Mouse (Mus musculus): ENCODE results near the gene Fermt3. TPM values are rescaled to one million over a fixed set of nuclear protein-coding genes. Genes with fewer than 3 reads are reported as not detected.

Fermt3 gene
- polyA plus RNA-seq, 1 experiment = 48.3 TPM

DNA sequence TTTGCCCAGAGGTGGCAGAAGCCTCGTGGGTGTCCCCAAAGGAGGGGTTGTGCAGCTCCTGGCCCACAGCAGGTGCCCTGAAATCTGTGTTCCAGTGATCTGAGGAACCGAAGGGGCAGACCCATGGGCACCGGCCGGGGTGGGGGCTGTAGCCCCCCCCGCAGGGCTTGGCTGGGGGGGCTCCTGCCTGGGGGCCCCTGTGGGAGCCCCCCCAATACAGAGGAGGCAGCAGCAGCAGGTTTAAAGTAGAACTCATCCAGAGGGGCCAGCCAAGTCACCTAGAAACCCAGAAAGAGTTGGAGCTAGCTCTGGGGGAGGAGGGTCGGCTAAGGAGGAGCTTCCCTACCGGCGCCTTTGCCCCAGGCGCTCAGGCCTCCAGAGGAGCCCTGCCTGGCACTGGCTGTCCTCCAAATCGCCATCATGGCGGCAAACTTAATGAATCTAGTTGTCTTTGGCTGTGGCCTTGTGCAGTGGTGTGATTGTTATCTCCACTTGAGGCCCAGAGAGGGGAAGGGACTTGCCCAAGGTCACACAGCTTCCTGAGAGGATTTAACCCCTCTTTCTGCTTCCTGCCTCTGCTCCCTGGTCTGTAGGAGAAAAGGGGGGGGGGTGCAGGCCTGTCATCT lies 48.7 kb downstream of the Fermt3 start:
- Histone ChIP-seq H3K4me1 (ENCODE audit: control insufficient read depth) (peaks cover 84% of the 10 kb centered on the region), H3K36me3 (ENCODE audit: control insufficient read depth) (no peaks in the 10 kb centered on the region; the same call in 1 of the 2 replicates), H3K9me3 (ENCODE audit: control insufficient read depth, low read length) (no peaks in the 10 kb centered on the region), H3K27me3 (ENCODE audit: control insufficient read depth) (peaks cover 20% of the 10 kb centered on the region), H3K4me3 (replicated peaks) (peak overlapping the region; percentile 70)
- TF ChIP-seq TAL1 (IDR thresholded peaks at IDR 0.05; ENCODE audit: low read length) (no peak), GATA1 (IDR thresholded peaks at IDR 0.05; ENCODE audit: low read length) (no peak)

DNA sequence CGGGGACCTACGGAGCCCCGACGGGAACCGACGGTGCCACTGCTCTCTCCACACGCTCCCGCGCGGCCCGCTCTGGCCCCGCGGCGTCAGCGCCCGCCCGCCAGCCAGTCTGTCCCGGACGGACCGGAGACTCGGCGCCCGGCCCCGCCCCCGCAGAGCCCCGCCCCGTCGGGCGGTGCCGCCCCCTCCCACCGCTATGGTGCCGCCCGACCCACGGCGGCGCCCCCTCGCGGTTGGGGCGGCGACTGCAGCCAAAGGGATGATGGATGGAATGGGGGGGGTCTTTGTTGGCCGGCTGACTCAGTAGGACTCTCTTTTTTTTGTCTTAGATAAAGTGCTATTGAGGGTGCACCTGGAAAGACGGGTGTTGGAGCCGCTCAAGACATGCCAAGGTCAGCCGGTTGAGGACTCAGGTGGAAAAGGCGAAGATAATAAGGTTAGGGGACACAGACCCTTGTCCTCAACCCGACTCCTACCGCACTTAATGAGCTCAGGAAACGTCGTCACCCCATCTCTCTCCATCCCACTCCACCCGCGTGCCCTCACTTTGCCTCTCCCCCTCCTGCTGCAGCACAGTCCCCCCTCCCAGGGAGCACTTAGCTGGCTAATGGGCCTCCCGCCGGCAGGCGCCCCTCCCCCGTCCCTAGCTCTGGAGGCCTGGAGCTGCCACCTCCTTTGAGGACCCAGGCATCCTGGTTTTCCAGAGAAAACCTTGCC lies 49.4 kb downstream of the Fermt3 start:
- TF ChIP-seq GATA1 (IDR thresholded peaks at IDR 0.05; ENCODE audit: low read length) (no peak), TAL1 (IDR thresholded peaks at IDR 0.05; ENCODE audit: low read length) (no peak)
- H3K4me3 ChIP-seq (replicated peaks) = peak overlapping the region; percentile 70
- H3K36me3 ChIP-seq (ENCODE audit: control insufficient read depth) = no peaks in the 10 kb centered on the region; the same call in 1 of the 2 replicates
- peaks cover 83% of the 10 kb centered on the region for H3K4me1 ChIP-seq (ENCODE audit: control insufficient read depth)
- H3K27me3 ChIP-seq (ENCODE audit: control insufficient read depth) = peaks cover 20% of the 10 kb centered on the region
- H3K9me3 ChIP-seq (ENCODE audit: control insufficient read depth, low read length) = no peaks in the 10 kb centered on the region

DNA sequence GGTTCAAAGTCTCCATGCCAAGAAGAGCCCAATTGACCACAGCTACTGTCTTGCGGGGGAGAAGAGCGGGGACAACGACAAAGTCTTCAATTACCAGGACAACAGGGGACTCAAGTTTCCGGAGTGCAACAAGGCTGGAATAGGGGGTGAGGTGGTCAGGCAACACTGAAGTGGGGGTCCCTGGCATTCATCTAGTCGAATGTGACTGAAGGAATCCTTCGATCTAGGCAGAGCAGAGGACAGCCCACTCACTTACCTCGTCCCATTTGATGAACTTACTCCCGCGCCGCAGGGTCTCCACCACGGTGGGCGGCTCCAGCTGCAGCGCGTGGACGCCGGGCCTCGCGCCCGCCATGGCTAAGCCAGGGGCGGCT lies 50.0 kb downstream of the Fermt3 start:
- Histone ChIP-seq H3K36me3 (ENCODE audit: control insufficient read depth) (peaks cover 2% of the 10 kb centered on the region; the same call in 1 of the 2 replicates), H3K4me1 (ENCODE audit: control insufficient read depth) (peaks cover 83% of the 10 kb centered on the region)
- no peak for TF ChIP-seq TAL1 (IDR thresholded peaks at IDR 0.05; ENCODE audit: low read length)
- TF ChIP-seq GATA1 (IDR thresholded peaks at IDR 0.05; ENCODE audit: low read length) = no peak

DNA sequence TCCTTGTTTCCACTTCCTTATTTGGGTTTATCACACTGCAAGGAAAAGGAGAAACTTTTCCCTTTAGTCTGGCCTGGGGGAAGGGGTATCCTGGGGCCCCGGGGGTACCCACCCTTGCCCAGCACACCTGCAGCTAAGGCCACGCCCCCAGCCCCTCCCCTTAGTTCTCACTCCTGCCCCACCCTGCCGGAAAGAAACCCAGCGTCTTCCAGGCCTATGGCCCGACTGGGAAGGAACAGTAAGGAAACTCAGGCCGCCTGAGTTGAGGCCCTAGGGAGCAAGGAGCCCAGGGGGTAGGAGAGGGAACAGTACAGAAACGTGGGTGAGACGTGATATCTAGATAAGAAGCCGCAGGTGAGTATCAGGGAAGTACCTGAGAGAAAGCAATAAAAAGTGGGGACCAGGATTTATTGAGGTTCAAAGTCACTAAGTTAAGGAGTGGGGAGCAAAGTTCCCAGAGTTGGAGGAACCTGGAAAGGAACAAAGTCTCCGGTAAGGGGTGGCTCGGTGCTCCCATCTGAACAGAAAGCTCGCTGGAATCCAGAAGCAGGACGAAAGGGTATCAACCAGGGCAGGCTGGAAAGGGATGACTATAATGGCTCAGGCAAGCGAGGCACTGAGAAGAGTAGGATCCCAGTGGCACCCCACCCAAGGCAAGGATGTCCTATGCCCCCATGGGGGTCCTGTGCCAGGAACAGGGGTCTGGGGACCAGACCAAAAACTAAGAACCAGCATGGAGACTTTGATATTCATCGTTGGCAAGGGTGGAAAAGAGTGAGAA lies 50.6 kb downstream of the Fermt3 start:
- H3K27me3 ChIP-seq (ENCODE audit: control insufficient read depth) = peaks cover 20% of the 10 kb centered on the region
- H3K4me1 ChIP-seq (ENCODE audit: control insufficient read depth) = peaks cover 79% of the 10 kb centered on the region
- peak overlapping the region; percentile 70 for H3K4me3 ChIP-seq (replicated peaks)
- H3K9me3 ChIP-seq (ENCODE audit: control insufficient read depth, low read length) = no peaks in the 10 kb centered on the region
- H3K36me3 ChIP-seq (ENCODE audit: control insufficient read depth) = peaks cover 5% of the 10 kb centered on the region; the same call in 1 of the 2 replicates
- TF ChIP-seq GATA1 (IDR thresholded peaks at IDR 0.05; ENCODE audit: low read length) = no peak
- TF ChIP-seq TAL1 (IDR thresholded peaks at IDR 0.05; ENCODE audit: low read length) = no peak

More for the DNA sequence above, 50.0 kb downstream of the Fermt3 start:
- Histone ChIP-seq H3K4me3 (replicated peaks) (peak overlapping the region; percentile 70), H3K27me3 (ENCODE audit: control insufficient read depth) (peaks cover 20% of the 10 kb centered on the region), H3K9me3 (ENCODE audit: control insufficient read depth, low read length) (no peaks in the 10 kb centered on the region)

DNA sequence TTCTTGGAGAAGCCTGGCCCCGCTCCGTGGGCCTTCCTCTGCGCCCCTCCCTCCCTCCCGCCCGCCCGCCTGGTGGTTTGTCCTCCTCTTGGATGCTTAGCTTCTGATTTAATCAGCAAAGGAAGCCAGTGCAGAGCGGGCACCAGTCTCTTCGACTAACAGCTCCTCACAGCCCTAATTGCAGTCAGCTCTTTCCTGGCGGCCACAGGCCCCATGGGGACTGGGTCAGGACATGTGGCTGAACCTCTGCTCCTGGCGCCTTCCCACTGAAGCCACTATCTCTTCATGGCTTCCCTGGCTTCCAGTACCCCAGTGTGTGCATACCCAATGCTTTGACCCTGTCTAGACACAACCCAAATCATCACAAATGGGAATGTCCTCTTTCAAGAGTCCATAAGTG lies 62.8 kb downstream of the Fermt3 start:
- TF ChIP-seq TAL1 (IDR thresholded peaks at IDR 0.05; ENCODE audit: low read length) (no peak), GATA1 (IDR thresholded peaks at IDR 0.05; ENCODE audit: low read length) (no peak)

DNA sequence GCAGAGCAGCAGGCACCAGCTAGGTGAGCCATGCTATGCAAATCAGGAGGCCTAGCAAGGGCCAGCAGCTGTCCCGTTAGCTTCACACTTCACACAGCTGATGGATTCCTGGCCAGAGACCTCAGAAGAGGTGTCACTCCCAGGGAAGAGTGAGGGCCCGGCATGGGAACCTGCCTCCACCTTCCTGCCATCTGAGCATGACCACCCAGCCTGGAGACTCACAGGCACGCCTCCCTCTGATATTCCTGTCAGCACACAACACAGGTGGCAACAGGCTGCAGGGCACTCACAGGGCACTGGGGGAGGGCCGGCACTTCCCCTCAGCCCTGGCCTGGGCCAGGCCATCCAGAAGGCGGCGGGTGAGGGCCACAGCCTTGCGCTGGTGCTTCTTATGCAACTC lies 63.8 kb downstream of the Fermt3 start:
- Histone ChIP-seq H3K9me3 (ENCODE audit: control insufficient read depth, low read length) (no peaks in the 10 kb centered on the region), H3K4me3 (replicated peaks) (no peak overlapping the region), H3K36me3 (ENCODE audit: control insufficient read depth) (peaks cover 35% of the 10 kb centered on the region), H3K27me3 (ENCODE audit: control insufficient read depth) (no peaks in the 10 kb centered on the region), H3K4me1 (ENCODE audit: control insufficient read depth) (peaks cover 35% of the 10 kb centered on the region)
- no peak for TF ChIP-seq GATA1 (IDR thresholded peaks at IDR 0.05; ENCODE audit: low read length)
- no peak for TF ChIP-seq TAL1 (IDR thresholded peaks at IDR 0.05; ENCODE audit: low read length)

More for the DNA sequence above, 62.8 kb downstream of the Fermt3 start:
- Histone ChIP-seq H3K9me3 (ENCODE audit: control insufficient read depth, low read length) (no peaks in the 10 kb centered on the region), H3K36me3 (ENCODE audit: control insufficient read depth) (peaks cover 35% of the 10 kb centered on the region), H3K27me3 (ENCODE audit: control insufficient read depth) (no peaks in the 10 kb centered on the region), H3K4me1 (ENCODE audit: control insufficient read depth) (peaks cover 24% of the 10 kb centered on the region), H3K4me3 (replicated peaks) (no peak overlapping the region)

DNA sequence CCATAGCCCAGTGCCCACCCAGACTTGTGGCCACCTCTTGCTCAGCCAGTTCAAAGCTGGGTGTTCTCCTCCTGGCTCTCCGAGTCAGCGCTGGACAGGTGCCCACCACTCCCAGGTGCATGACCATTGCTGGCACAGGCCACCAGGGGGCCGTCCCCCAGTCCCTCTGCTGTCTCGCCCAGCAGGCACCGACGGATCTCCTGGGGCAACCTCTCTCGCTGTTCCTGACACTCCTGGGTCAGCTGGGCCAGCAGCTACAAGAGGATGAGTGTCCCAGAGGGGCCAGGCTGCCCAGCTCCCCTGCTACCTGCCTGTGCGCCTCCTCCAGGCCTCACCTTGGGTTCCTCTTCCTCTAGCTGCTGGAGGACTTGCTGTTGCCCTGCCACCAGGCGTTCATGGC lies 65.2 kb downstream of the Fermt3 start:
- Histone ChIP-seq H3K36me3 (ENCODE audit: control insufficient read depth) (peaks cover 31% of the 10 kb centered on the region), H3K4me3 (replicated peaks) (no peak overlapping the region), H3K9me3 (ENCODE audit: control insufficient read depth, low read length) (no peaks in the 10 kb centered on the region), H3K27me3 (ENCODE audit: control insufficient read depth) (no peaks in the 10 kb centered on the region), H3K4me1 (ENCODE audit: control insufficient read depth) (peaks cover 49% of the 10 kb centered on the region)
- no peak for TF ChIP-seq TAL1 (IDR thresholded peaks at IDR 0.05; ENCODE audit: low read length)
- no peak for TF ChIP-seq GATA1 (IDR thresholded peaks at IDR 0.05; ENCODE audit: low read length)

DNA sequence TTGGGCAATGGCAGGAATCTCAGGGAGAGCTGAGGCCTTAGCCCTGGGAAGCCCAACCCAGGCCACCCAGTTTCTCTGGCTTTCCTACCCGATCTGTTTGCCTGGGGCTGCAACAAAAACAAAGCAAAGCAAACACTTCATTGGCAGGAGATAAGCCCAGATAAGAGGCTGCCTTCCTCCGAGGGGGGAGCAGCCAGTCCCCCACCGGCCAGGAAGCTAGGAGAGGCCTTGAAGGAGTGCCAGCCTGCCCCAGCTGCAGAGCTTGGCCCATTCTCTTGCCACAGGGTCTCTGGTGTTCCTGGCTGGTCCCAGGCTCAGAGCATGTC lies 66.6 kb downstream of the Fermt3 start:
- H3K4me3 ChIP-seq (replicated peaks) = peak overlapping the region; percentile 72
- peaks cover 27% of the 10 kb centered on the region for H3K36me3 ChIP-seq (ENCODE audit: control insufficient read depth)

More for the DNA sequence above, 66.6 kb downstream of the Fermt3 start:
- Histone ChIP-seq H3K27me3 (ENCODE audit: control insufficient read depth) (no peaks in the 10 kb centered on the region), H3K9me3 (ENCODE audit: control insufficient read depth, low read length) (no peaks in the 10 kb centered on the region), H3K4me1 (ENCODE audit: control insufficient read depth) (peaks cover 52% of the 10 kb centered on the region)
- TF ChIP-seq GATA1 (IDR thresholded peaks at IDR 0.05; ENCODE audit: low read length) (peak; percentile 34; the same call in 1 of the 2 replicates), TAL1 (IDR thresholded peaks at IDR 0.05; ENCODE audit: low read length) (no peak)
